Mouse (Mus musculus): Measurements from ENCODE around the gene Grb14. TPM values are rescaled to one million over a fixed set of nuclear protein-coding genes. Genes with fewer than 3 reads are reported as not detected.

The Grb14 gene
- polyA plus RNA-seq, 1 experiment from 2014 or later: 17.7 TPM

DNA sequence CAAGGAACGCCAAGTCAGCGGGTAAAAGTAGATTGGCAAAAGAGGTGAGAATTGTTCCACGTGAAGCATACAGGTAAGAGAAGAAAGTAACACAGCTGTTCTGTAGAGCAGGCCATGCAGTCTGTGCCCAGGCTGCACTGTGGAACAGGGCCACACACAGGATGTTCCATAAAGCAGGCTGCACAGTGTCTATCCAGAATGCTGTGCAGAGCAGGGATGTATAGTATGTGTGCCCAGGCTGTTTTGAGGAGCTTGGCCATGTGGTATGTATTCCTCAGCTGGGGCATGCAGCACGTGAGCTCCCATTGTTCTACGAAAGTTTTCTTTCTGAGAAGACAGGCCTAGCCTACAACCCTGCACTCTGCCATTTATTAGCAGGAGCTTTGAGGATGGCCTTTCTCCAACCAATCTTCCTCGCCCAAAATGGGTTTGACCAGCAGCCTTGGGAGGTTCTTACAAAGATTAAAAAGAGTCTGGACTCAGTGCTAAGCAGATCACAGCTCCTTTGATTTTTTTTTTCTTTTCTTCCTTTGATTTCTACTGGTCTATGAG lies 57.8 kb downstream of the Grb14 start:
- ATAC-seq (peak; percentile 28; the same call in 1 of the 2 replicates), DNase-seq (ENCODE audit: low spot score) (no peak)
- H3K4me2 ChIP-seq (ENCODE audit: low read length): no peak overlapping the region

DNA sequence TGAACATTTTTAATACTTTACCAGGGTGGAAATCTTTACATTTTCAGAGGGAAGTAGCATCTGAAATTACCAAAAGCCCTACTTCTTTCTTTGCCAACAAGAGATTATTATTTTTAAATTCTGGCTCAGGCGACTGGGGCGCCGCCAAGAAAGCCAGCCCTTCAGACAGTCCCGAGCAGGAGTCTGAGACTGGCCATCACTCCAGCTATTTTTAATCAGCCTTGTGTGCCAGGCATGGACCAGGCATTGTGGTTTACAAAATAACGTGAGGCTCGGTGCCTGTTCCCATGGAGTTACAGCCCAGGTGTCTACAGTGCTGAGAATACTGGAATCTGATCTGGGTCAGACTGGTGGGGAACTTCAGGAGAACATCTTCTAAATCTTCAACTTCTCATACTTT lies 58.5 kb downstream of the Grb14 start:
- Histone ChIP-seq H3K4me3 (ENCODE audit: low read depth, low read length) (no peak overlapping the region), H3K4me2 (ENCODE audit: low read length) (no peak overlapping the region), H3K4me1 (ENCODE audit: control insufficient read depth, insufficient read depth, low read length) (peaks cover 3% of the 10 kb centered on the region; the same call in 1 of the 2 replicates), H3K9ac (ENCODE audit: low read length) (no peak overlapping the region), H3K27me3 (replicated peaks; ENCODE audit: control insufficient read depth, insufficient read depth, low read length) (no peaks in the 10 kb centered on the region), H3K27ac (ENCODE audit: low read depth, low read length) (no peak overlapping the region), H3K36me3 (ENCODE audit: control insufficient read depth, insufficient read depth, low read length) (no peaks in the 10 kb centered on the region), H3K9me3 (replicated peaks; ENCODE audit: control insufficient read depth, low read length) (no peaks in the 10 kb centered on the region)
- 79% methylated on average over 6 of the region's 6 CpGs for WGBS
- DNase-seq (ENCODE audit: low spot score): no peak
- no peak for ATAC-seq

More for the DNA sequence above, 57.8 kb downstream of the Grb14 start:
- no peak overlapping the region for H3K9ac ChIP-seq (ENCODE audit: low read length)
- 62% methylated on average over 6 of the region's 6 CpGs for WGBS
- no peaks in the 10 kb centered on the region for H3K9me3 ChIP-seq (replicated peaks; ENCODE audit: control insufficient read depth, low read length)
- no peaks in the 10 kb centered on the region for H3K36me3 ChIP-seq (ENCODE audit: control insufficient read depth, insufficient read depth, low read length)
- H3K4me1 ChIP-seq (ENCODE audit: control insufficient read depth, insufficient read depth, low read length): peaks cover 3% of the 10 kb centered on the region; the same call in 1 of the 2 replicates
- H3K27me3 ChIP-seq (replicated peaks; ENCODE audit: control insufficient read depth, insufficient read depth, low read length): no peaks in the 10 kb centered on the region
- no peak overlapping the region for H3K4me3 ChIP-seq (ENCODE audit: low read depth, low read length)
- no peak overlapping the region for H3K27ac ChIP-seq (ENCODE audit: low read depth, low read length)

DNA sequence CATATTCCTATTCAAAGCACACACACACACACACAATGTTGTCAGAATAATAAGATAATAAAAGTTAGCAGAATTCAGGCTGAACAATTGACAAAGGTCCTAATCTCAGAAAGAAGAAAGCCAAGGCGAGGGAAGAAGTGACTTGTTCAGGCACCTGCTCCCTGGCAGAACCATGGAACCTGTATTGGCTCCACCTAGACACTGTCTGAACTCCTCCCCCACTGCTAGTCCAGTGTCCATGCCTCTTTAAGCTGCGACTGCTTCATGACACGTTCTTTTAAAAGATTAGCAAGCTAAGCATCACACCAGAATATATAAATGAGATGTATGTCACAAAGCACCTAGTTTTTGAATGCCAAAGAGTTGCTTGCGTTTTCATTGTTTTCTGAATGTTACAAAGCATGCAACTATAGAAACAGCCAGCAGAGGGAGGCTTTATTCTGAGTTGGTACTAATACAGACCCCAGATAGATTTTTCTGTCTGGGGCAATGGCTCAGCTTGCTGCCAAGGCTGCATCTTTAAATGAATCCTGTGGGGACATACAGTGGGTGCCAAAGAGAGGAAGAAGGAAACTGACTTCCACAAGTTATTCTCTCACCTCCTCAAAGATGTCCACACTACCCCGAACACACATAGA lies 59.4 kb downstream of the Grb14 start:
- peak; percentile 87 for DNase-seq (ENCODE audit: low spot score)
- Histone ChIP-seq H3K27me3 (replicated peaks; ENCODE audit: control insufficient read depth, insufficient read depth, low read length) (no peaks in the 10 kb centered on the region), H3K4me2 (ENCODE audit: low read length) (peak overlapping the region; percentile 25; the same call in 1 of the 2 replicates), H3K9ac (ENCODE audit: low read length) (no peak overlapping the region), H3K36me3 (ENCODE audit: control insufficient read depth, insufficient read depth, low read length) (no peaks in the 10 kb centered on the region), H3K9me3 (replicated peaks; ENCODE audit: control insufficient read depth, low read length) (no peaks in the 10 kb centered on the region), H3K4me1 (ENCODE audit: control insufficient read depth, insufficient read depth, low read length) (peaks cover 3% of the 10 kb centered on the region; the same call in 1 of the 2 replicates), H3K4me3 (ENCODE audit: low read depth, low read length) (no peak overlapping the region), H3K27ac (ENCODE audit: low read depth, low read length) (no peak overlapping the region)
- peak; percentile 86 for ATAC-seq
- WGBS: 28% methylated on average over 5 of the region's 5 CpGs

DNA sequence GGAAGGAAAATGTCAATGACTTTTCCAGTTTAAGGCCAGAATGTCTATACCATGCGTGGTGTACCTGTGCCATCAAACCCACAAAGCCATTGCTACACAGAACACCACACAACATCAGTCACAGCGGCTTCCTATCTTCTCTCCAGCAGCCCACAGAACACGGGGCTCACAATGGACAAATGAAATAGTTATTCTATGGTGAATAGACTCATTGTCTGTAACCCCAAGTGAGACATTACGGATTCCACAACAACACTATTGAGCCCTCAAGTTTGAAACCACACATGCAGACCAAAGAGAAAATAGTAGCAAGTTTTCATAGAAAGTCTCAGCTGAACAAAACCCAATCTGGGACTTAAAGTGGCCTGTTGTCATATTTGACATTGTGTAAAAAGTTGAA lies 62.6 kb downstream of the Grb14 start:
- 62% methylated on average over 4 of the region's 4 CpGs for WGBS
- Histone ChIP-seq H3K4me1 (ENCODE audit: control insufficient read depth, insufficient read depth, low read length) (no peaks in the 10 kb centered on the region), H3K9ac (ENCODE audit: low read length) (no peak overlapping the region), H3K4me3 (ENCODE audit: low read depth, low read length) (no peak overlapping the region), H3K36me3 (ENCODE audit: control insufficient read depth, insufficient read depth, low read length) (no peaks in the 10 kb centered on the region), H3K27me3 (replicated peaks; ENCODE audit: control insufficient read depth, insufficient read depth, low read length) (no peaks in the 10 kb centered on the region), H3K27ac (ENCODE audit: low read depth, low read length) (no peak overlapping the region), H3K4me2 (ENCODE audit: low read length) (no peak overlapping the region), H3K9me3 (replicated peaks; ENCODE audit: control insufficient read depth, low read length) (no peaks in the 10 kb centered on the region)
- no peak for DNase-seq (ENCODE audit: low spot score)
- no peak for ATAC-seq

DNA sequence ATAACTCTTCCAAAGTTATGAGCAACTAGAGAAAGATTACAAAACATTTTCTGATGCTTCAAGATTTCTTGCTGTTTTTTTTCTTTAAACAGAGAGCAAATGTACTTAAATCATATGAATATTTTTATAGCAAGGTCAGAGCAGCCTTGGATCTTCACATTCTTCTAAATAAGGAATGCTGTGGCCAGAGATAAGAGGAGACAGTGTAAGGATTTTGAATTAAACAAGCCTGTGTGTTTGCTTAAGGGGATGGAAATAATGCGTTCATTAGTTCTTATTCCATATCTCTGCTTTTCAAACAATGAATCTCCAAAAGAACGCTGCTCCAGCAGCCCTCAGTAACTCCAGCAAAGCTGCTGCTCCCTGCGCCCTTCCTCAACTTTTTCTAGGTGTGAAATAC lies 63.4 kb downstream of the Grb14 start:
- Histone ChIP-seq H3K27me3 (replicated peaks; ENCODE audit: control insufficient read depth, insufficient read depth, low read length) (no peaks in the 10 kb centered on the region), H3K9ac (ENCODE audit: low read length) (no peak overlapping the region), H3K4me1 (ENCODE audit: control insufficient read depth, insufficient read depth, low read length) (no peaks in the 10 kb centered on the region), H3K27ac (ENCODE audit: low read depth, low read length) (no peak overlapping the region), H3K9me3 (replicated peaks; ENCODE audit: control insufficient read depth, low read length) (no peaks in the 10 kb centered on the region), H3K4me3 (ENCODE audit: low read depth, low read length) (no peak overlapping the region), H3K36me3 (ENCODE audit: control insufficient read depth, insufficient read depth, low read length) (no peaks in the 10 kb centered on the region), H3K4me2 (ENCODE audit: low read length) (no peak overlapping the region)
- ATAC-seq (no peak), DNase-seq (ENCODE audit: low spot score) (no peak)
- 72% methylated on average over 3 of the region's 3 CpGs for WGBS

DNA sequence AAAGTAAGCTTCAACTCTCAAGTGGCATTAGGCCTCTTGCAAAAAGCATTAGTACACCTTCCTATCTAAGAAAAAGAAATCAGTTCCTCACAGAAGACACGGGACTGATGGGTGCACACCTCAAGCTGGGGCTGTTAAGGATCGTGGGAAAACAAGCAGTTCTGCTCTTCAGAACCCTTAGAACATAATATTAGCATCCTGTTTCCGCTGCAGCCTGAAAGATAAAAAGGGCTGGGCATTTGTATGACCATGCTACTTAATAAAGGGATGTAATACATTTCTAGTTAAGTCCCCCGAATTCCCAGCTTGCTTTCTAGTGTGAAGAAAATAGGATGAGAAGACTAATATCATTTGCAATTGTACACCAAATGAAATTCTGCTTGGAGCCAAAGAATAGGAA lies 65.1 kb downstream of the Grb14 start:
- no peak overlapping the region for H3K27ac ChIP-seq (ENCODE audit: low read depth, low read length)
- H3K4me1 ChIP-seq (ENCODE audit: control insufficient read depth, insufficient read depth, low read length): no peaks in the 10 kb centered on the region
- H3K27me3 ChIP-seq (replicated peaks; ENCODE audit: control insufficient read depth, insufficient read depth, low read length): no peaks in the 10 kb centered on the region
- no peaks in the 10 kb centered on the region for H3K36me3 ChIP-seq (ENCODE audit: control insufficient read depth, insufficient read depth, low read length)
- DNase-seq (ENCODE audit: low spot score): no peak
- ATAC-seq: no peak
- no peak overlapping the region for H3K4me2 ChIP-seq (ENCODE audit: low read length)
- H3K9ac ChIP-seq (ENCODE audit: low read length): no peak overlapping the region
- no peaks in the 10 kb centered on the region for H3K9me3 ChIP-seq (replicated peaks; ENCODE audit: control insufficient read depth, low read length)
- H3K4me3 ChIP-seq (ENCODE audit: low read depth, low read length): no peak overlapping the region
- 76% methylated on average over 4 of the region's 4 CpGs for WGBS

DNA sequence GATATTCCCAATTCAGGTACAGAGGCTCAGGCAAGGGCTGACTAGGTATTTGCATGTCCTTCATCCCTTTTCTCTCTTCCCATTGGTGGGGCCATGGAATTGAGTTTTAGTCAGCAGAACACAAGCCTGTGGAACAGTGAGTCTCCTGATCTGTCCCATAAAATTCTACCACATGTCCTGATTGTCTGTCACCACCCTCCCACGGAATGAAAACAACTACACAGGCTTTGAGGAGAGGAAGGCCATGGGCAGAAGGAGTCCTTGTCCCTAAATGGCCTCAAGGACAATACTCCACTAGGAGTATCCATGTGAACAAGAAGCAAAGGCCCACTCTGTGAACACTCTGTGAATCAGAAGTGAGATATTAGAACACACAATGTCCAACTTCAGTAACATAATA lies 69.3 kb downstream of the Grb14 start:
- no peaks in the 10 kb centered on the region for H3K36me3 ChIP-seq (ENCODE audit: control insufficient read depth, insufficient read depth, low read length)
- H3K4me2 ChIP-seq (ENCODE audit: low read length): no peak overlapping the region
- H3K27ac ChIP-seq (ENCODE audit: low read depth, low read length): no peak overlapping the region
- no peak for DNase-seq (ENCODE audit: low spot score)
- no peak overlapping the region for H3K4me3 ChIP-seq (ENCODE audit: low read depth, low read length)
- H3K4me1 ChIP-seq (ENCODE audit: control insufficient read depth, insufficient read depth, low read length): no peaks in the 10 kb centered on the region
- no peak overlapping the region for H3K9ac ChIP-seq (ENCODE audit: low read length)
- WGBS: 68% methylated on average over 1 of the region's 1 CpGs
- ATAC-seq: no peak
- H3K27me3 ChIP-seq (replicated peaks; ENCODE audit: control insufficient read depth, insufficient read depth, low read length): no peaks in the 10 kb centered on the region
- no peaks in the 10 kb centered on the region for H3K9me3 ChIP-seq (replicated peaks; ENCODE audit: control insufficient read depth, low read length)

DNA sequence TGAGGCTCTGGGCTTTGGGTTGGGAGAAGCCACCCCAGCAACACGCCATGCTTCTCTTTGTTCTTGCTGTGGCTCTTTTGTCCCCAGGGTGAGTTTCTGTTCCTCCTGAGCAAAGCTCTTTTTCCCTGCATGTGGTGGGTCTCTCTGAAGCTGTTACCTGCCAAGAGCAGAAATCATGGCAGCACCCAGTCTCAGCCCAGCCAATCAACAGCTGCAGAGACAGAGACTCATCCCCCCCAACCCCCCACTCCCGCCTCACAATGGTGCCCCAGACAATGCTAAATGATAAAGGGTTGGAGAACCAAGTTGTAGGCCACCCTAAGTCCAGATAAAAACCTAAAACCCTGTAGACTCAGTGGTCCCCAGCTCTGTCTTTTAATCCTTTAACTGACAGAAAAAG lies 75.6 kb downstream of the Grb14 start:
- ATAC-seq (peak; percentile 56; the same call in 1 of the 2 replicates), DNase-seq (ENCODE audit: low spot score) (no peak)
- H3K4me3 ChIP-seq (ENCODE audit: low read depth, low read length): no peak overlapping the region
- no peaks in the 10 kb centered on the region for H3K9me3 ChIP-seq (replicated peaks; ENCODE audit: control insufficient read depth, low read length)
- H3K4me2 ChIP-seq (ENCODE audit: low read length): no peak overlapping the region
- H3K27ac ChIP-seq (ENCODE audit: low read depth, low read length): no peak overlapping the region
- 32% methylated on average over 2 of the region's 2 CpGs for WGBS
- H3K27me3 ChIP-seq (replicated peaks; ENCODE audit: control insufficient read depth, insufficient read depth, low read length): no peaks in the 10 kb centered on the region
- no peak overlapping the region for H3K9ac ChIP-seq (ENCODE audit: low read length)
- no peaks in the 10 kb centered on the region for H3K36me3 ChIP-seq (ENCODE audit: control insufficient read depth, insufficient read depth, low read length)
- no peaks in the 10 kb centered on the region for H3K4me1 ChIP-seq (ENCODE audit: control insufficient read depth, insufficient read depth, low read length)

DNA sequence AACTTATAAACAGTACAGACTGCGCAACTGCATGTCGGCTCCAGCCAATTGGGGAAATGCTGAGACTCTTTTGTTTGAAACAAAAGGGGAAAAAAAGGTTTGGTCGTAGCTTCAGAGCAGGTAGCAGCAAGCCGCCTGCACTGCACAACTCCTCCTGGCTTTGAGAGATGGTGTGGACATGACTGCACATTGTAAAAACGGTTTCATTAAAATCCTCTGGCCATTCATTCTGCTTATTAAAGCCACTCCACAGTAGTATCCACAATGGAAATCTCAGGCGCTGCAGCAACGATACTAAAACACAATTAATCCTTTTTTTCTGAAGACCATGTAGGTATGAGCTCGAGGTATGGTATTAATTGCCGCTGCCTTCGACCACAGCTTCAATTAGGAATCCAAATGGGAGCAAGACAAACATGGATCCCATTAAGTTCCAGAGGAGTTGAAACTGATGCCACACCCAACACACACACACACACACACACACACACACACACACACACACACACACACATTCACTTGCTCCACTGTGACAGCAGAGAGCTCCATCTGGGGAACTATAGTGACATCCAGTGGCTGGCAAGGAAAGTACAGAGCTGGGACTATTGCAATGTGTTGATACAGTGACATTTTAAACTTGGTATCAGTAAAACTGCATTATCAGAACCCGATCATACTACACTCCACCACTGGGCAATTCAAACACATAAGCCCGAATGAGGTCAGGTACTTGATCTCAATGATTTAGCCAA lies 76.2 kb downstream of the Grb14 start:
- H3K27me3 ChIP-seq (replicated peaks; ENCODE audit: control insufficient read depth, insufficient read depth, low read length): no peaks in the 10 kb centered on the region
- H3K27ac ChIP-seq (ENCODE audit: low read depth, low read length): no peak overlapping the region
- H3K4me3 ChIP-seq (ENCODE audit: low read depth, low read length): no peak overlapping the region
- no peaks in the 10 kb centered on the region for H3K9me3 ChIP-seq (replicated peaks; ENCODE audit: control insufficient read depth, low read length)
- H3K36me3 ChIP-seq (ENCODE audit: control insufficient read depth, insufficient read depth, low read length): no peaks in the 10 kb centered on the region
- H3K4me1 ChIP-seq (ENCODE audit: control insufficient read depth, insufficient read depth, low read length): no peaks in the 10 kb centered on the region
- 53% methylated on average over 12 of the region's 12 CpGs for WGBS
- no peak overlapping the region for H3K9ac ChIP-seq (ENCODE audit: low read length)
- peak; percentile 77 for DNase-seq (ENCODE audit: low spot score)
- H3K4me2 ChIP-seq (ENCODE audit: low read length): no peak overlapping the region
- peak; percentile 88 for ATAC-seq
